Mouse (Mus musculus): ENCODE data around the gene Afap1. TPM values are rescaled to one million over a fixed set of nuclear protein-coding genes. Genes with fewer than 3 reads are reported as not detected.

The Afap1 gene
- polyA plus RNA-seq, 1 experiment = 31.7 TPM

DNA sequence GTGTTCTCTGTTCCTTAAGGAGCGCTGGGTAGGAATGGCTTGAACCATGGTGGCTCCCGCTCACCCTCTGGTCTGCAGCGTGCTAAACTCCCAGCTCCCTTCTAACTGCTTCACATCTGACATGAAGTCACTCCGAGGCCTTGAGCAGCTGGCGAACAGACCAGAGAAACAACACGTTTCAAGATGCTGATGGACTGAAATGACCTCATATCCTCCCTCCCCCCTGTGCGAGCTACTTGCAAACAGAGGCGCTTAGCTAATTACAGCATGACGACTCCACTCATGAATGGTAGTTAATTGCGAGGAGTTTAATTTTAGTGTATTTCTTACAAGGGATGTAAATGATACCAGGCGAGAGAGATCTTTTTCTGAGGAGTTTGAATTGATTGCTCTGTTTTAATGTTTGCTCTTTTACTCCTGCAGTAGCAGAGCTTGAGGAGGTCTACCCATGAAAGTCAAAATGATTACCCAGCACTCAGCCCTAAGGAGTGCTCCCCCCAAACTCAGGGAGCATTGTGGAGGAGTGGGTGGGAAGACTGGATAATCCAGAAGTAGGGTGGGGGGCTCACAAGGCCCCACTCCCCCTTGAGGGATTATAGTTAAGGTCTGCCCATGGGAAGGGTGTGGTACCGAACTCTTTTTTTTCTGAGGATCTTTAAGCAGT lies 61.1 kb downstream of the Afap1 start:
- Histone ChIP-seq H3K9me3 (replicated peaks; ENCODE audit: control insufficient read depth, insufficient read depth, low read length, poor library complexity, severe bottlenecking) (no peaks in the 10 kb centered on the region), H3K36me3 (ENCODE audit: control insufficient read depth, insufficient read depth, low read length, poor library complexity, severe bottlenecking) (no peaks in the 10 kb centered on the region), H3K9ac (ENCODE audit: low read depth, poor library complexity, severe bottlenecking) (no peak overlapping the region), H3K27ac (ENCODE audit: insufficient read depth, low read length) (no peak overlapping the region), H3K4me3 (ENCODE audit: low read depth, low read length) (no peak overlapping the region), H3K4me1 (ENCODE audit: control insufficient read depth, insufficient read depth, low read length) (no peaks in the 10 kb centered on the region), H3K27me3 (ENCODE audit: control insufficient read depth, insufficient read depth, low read length, poor library complexity, severe bottlenecking) (no peaks in the 10 kb centered on the region)
- TF ChIP-seq EP300 (IDR thresholded peaks at IDR 0.05; ENCODE audit: insufficient read depth, low read depth, low read length) (no peak), POLR2A (IDR thresholded peaks at IDR 0.05; ENCODE audit: insufficient read depth, low read length) (no peak), CTCF (IDR thresholded peaks at IDR 0.05; ENCODE audit: low read depth, low read length) (no peak)

- no peaks in the 10 kb centered on the region for H3K27me3 ChIP-seq (ENCODE audit: control insufficient read depth, insufficient read depth, low read length, poor library complexity, severe bottlenecking)
- no peaks in the 10 kb centered on the region for H3K9me3 ChIP-seq (replicated peaks; ENCODE audit: control insufficient read depth, insufficient read depth, low read length, poor library complexity, severe bottlenecking)
- H3K4me3 ChIP-seq (ENCODE audit: low read depth, low read length) = no peak overlapping the region
- no peak overlapping the region for H3K27ac ChIP-seq (ENCODE audit: insufficient read depth, low read length)
- no peak overlapping the region for H3K9ac ChIP-seq (ENCODE audit: low read depth, poor library complexity, severe bottlenecking)
- TF ChIP-seq EP300 (IDR thresholded peaks at IDR 0.05; ENCODE audit: insufficient read depth, low read depth, low read length) = no peak
- TF ChIP-seq POLR2A (IDR thresholded peaks at IDR 0.05; ENCODE audit: insufficient read depth, low read length) = no peak
- no peak for TF ChIP-seq CTCF (IDR thresholded peaks at IDR 0.05; ENCODE audit: low read depth, low read length)
- no peaks in the 10 kb centered on the region for H3K4me1 ChIP-seq (ENCODE audit: control insufficient read depth, insufficient read depth, low read length)
- no peaks in the 10 kb centered on the region for H3K36me3 ChIP-seq (ENCODE audit: control insufficient read depth, insufficient read depth, low read length, poor library complexity, severe bottlenecking)
Observed at GRCm38 (mm10) chr5:35956268-35956667, 63.1 kb downstream of the Afap1 start.

DNA sequence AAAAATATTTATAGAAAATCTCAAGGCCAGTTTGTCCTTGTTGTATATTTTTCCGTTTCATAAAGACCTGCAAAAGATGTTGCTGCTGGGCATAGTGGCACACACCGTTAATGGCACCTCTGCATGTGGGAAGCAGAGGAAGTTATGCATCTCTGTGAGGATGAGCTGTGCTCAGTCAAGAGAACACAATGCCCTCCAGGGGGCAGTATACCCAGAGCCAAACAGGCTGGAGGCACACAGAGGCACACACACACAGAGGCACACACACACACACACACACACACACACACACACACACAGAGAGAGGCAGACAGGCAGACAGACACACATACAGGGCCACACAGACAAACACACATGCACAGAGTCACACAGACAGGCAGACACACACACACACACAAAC lies 65.6 kb downstream of the Afap1 start:
- no peaks in the 10 kb centered on the region for H3K4me1 ChIP-seq (ENCODE audit: control insufficient read depth, insufficient read depth, low read length)
- no peak for TF ChIP-seq EP300 (IDR thresholded peaks at IDR 0.05; ENCODE audit: insufficient read depth, low read depth, low read length)
- no peak for TF ChIP-seq POLR2A (IDR thresholded peaks at IDR 0.05; ENCODE audit: insufficient read depth, low read length)
- peak; percentile 38 for TF ChIP-seq CTCF (IDR thresholded peaks at IDR 0.05; ENCODE audit: low read depth, low read length)

GRCm38 (mm10) chr5:35960168-35960567 lies 67.0 kb downstream of the Afap1 start:
- Histone ChIP-seq H3K27me3 (ENCODE audit: control insufficient read depth, insufficient read depth, low read length, poor library complexity, severe bottlenecking) (no peaks in the 10 kb centered on the region), H3K9ac (ENCODE audit: low read depth, poor library complexity, severe bottlenecking) (no peak overlapping the region), H3K4me1 (ENCODE audit: control insufficient read depth, insufficient read depth, low read length) (no peaks in the 10 kb centered on the region), H3K27ac (ENCODE audit: insufficient read depth, low read length) (no peak overlapping the region), H3K9me3 (replicated peaks; ENCODE audit: control insufficient read depth, insufficient read depth, low read length, poor library complexity, severe bottlenecking) (no peaks in the 10 kb centered on the region), H3K36me3 (ENCODE audit: control insufficient read depth, insufficient read depth, low read length, poor library complexity, severe bottlenecking) (no peaks in the 10 kb centered on the region), H3K4me3 (ENCODE audit: low read depth, low read length) (no peak overlapping the region)
- TF ChIP-seq EP300 (IDR thresholded peaks at IDR 0.05; ENCODE audit: insufficient read depth, low read depth, low read length) (no peak), POLR2A (IDR thresholded peaks at IDR 0.05; ENCODE audit: insufficient read depth, low read length) (no peak), CTCF (IDR thresholded peaks at IDR 0.05; ENCODE audit: low read depth, low read length) (no peak)

More for the DNA sequence above, 65.6 kb downstream of the Afap1 start:
- Histone ChIP-seq H3K27me3 (ENCODE audit: control insufficient read depth, insufficient read depth, low read length, poor library complexity, severe bottlenecking) (no peaks in the 10 kb centered on the region), H3K9me3 (replicated peaks; ENCODE audit: control insufficient read depth, insufficient read depth, low read length, poor library complexity, severe bottlenecking) (no peaks in the 10 kb centered on the region), H3K4me3 (ENCODE audit: low read depth, low read length) (no peak overlapping the region), H3K27ac (ENCODE audit: insufficient read depth, low read length) (no peak overlapping the region), H3K9ac (ENCODE audit: low read depth, poor library complexity, severe bottlenecking) (no peak overlapping the region), H3K36me3 (ENCODE audit: control insufficient read depth, insufficient read depth, low read length, poor library complexity, severe bottlenecking) (no peaks in the 10 kb centered on the region)

DNA sequence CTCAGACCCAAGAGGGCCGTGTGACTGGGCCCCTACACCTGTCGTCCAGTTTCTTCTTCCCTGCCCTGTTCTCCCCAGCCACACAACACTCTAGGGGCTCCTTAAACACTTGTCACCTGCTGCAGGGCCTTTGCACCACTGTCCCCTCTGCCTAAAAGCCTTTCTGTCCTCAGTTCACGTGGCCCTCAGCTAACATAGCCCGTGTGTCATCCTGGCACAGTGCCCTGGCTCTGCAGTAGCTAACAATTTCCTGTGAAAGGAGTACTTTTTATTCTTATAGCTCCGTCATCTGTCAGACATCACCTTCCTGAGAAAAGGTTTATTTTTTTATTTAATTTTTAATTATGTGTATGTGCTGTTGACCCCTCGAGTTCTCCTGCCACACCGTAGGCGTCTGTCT lies 68.2 kb downstream of the Afap1 start:
- Histone ChIP-seq H3K27ac (ENCODE audit: insufficient read depth, low read length) (no peak overlapping the region), H3K9me3 (replicated peaks; ENCODE audit: control insufficient read depth, insufficient read depth, low read length, poor library complexity, severe bottlenecking) (no peaks in the 10 kb centered on the region), H3K27me3 (ENCODE audit: control insufficient read depth, insufficient read depth, low read length, poor library complexity, severe bottlenecking) (no peaks in the 10 kb centered on the region), H3K4me1 (ENCODE audit: control insufficient read depth, insufficient read depth, low read length) (no peaks in the 10 kb centered on the region), H3K4me3 (ENCODE audit: low read depth, low read length) (no peak overlapping the region), H3K36me3 (ENCODE audit: control insufficient read depth, insufficient read depth, low read length, poor library complexity, severe bottlenecking) (no peaks in the 10 kb centered on the region), H3K9ac (ENCODE audit: low read depth, poor library complexity, severe bottlenecking) (no peak overlapping the region)
- TF ChIP-seq CTCF (IDR thresholded peaks at IDR 0.05; ENCODE audit: low read depth, low read length) (no peak), POLR2A (IDR thresholded peaks at IDR 0.05; ENCODE audit: insufficient read depth, low read length) (no peak), EP300 (IDR thresholded peaks at IDR 0.05; ENCODE audit: insufficient read depth, low read depth, low read length) (no peak)

DNA sequence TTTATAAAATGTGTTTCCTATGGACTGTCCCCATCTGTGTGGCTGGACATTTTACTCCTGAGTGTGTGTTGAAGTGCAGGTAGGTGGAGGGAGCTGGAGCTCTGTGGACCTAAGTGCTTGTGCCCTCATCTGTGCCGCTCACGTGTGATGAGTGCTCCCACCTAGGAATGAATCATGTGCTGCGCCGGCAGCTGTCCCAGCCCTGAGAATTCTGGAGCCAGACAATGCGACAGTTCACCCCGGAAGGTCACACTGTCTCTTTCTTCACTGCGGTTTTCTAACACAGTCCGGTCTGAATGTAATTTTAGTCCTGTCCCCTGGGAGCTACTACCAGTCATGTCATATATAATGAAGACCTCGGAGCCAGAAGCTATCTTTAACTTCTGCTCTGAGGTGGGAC lies 70.5 kb downstream of the Afap1 start:
- Histone ChIP-seq H3K27me3 (ENCODE audit: control insufficient read depth, insufficient read depth, low read length, poor library complexity, severe bottlenecking) (no peaks in the 10 kb centered on the region), H3K9me3 (replicated peaks; ENCODE audit: control insufficient read depth, insufficient read depth, low read length, poor library complexity, severe bottlenecking) (no peaks in the 10 kb centered on the region), H3K27ac (ENCODE audit: insufficient read depth, low read length) (no peak overlapping the region), H3K36me3 (ENCODE audit: control insufficient read depth, insufficient read depth, low read length, poor library complexity, severe bottlenecking) (no peaks in the 10 kb centered on the region), H3K4me1 (ENCODE audit: control insufficient read depth, insufficient read depth, low read length) (no peaks in the 10 kb centered on the region), H3K9ac (ENCODE audit: low read depth, poor library complexity, severe bottlenecking) (no peak overlapping the region), H3K4me3 (ENCODE audit: low read depth, low read length) (no peak overlapping the region)
- TF ChIP-seq EP300 (IDR thresholded peaks at IDR 0.05; ENCODE audit: insufficient read depth, low read depth, low read length) = no peak
- no peak for TF ChIP-seq CTCF (IDR thresholded peaks at IDR 0.05; ENCODE audit: low read depth, low read length)
- no peak for TF ChIP-seq POLR2A (IDR thresholded peaks at IDR 0.05; ENCODE audit: insufficient read depth, low read length)

All from ES-Bruce4 (cell line).